Mouse (Mus musculus): ENCODE results near the gene Adgre1.
A peak's percentile ranks its signal among the peaks of the same experiment; 100 is the strongest.
"Not testable (repeated sequence)": the region's sequence is repeated elsewhere in the genome, so short reads cannot be mapped to it uniquely, and the experiment has no call there.

Adgre1 gene

GRCm38 (mm10) chr17:57358441-57358840 is at the start of gene Adgre1:
Gene Adgre1 (plus strand): TSS chr17:57358691.
- no peak for DNase-seq

GRCm38 (mm10) chr17:57311801-57312200 is 46.7 kb upstream of the Adgre1 start:
- DNase-seq, result no peak

- DNase-seq, result no peak
These were observed 30.9 kb upstream of the Adgre1 start for GRCm38 (mm10) chr17:57327615-57328014.

DNA sequence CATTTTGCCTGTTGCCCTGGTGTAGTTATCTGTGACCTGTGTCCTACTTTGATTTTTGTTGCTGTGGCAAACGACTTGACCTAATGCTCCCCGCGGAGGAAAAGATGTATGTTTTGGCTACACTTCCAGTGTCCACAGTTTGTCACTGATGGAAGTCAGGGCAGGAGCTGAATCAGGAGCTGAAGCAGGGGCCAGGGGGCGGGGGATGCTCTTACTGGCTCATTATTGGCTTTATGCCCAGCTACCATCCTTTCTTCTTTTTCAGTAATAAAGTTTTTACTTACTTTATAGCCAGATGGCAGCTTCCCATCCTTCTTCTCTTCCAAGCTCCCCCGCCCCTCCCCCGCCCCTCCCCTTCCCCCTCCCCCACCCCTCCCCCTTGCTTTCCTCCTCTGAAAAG is 29.5 kb upstream of the Adgre1 start:
- no peak for DNase-seq

DNA sequence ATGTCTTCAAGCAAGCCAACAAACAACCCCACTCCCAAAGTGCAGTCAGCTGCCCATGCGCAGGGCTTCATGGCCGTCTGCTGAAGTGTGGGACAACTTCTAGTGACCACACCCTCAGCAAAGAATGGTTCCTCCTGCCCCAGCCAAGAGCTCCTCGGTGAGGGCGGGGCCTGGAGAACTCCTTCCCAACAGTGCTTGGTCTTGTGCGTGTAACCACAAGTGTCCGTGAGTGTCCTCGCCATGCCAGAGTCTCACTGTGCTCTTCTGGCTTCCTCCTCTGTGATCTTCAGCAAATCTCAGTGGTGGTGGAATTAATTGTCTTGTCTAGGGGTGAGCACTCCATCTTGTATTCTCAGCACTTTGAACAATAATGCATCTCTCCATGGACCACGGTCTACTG is 27.5 kb upstream of the Adgre1 start:
- DNase-seq, result no peak

- no peak for DNase-seq
These were observed 26.2 kb upstream of the Adgre1 start for GRCm38 (mm10) chr17:57332241-57332640.

DNA sequence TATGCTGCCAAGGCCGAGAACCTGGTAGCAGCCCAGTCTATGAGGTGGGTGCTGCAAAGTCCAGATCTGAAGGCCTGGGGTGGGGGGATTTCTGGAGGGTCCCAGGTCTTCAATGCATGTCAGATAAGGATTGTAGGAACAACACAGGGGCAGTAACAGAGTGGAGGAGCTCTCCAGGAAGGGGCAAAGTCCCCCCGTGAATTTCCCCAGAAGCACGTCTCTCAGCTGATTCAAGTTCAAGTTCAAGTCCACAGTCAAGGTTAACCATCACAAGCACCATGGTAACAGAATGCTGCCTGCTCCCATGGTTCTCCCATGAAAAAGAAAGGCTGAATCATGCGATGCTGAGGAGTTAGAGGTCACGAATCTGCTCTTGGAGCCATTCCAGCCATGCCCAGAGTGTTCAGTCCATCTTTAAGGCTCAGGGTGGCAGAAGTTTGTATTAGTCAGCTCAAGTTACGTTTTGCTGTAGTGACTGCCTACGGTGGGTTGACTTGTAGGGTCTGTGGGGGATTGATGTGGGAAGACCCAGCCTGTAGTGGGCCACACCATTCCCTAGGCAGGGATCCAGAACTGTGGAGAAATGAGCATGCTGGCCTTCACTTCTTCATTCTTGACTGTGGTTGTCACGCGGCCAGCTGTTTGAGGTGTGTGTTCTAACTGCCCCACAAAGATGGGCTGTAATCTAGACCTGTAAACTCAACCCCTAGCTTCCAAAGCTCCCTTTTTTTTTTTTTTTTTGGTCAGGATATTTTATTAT is 24.3 kb upstream of the Adgre1 start:
- DNase-seq, result no peak

DNA sequence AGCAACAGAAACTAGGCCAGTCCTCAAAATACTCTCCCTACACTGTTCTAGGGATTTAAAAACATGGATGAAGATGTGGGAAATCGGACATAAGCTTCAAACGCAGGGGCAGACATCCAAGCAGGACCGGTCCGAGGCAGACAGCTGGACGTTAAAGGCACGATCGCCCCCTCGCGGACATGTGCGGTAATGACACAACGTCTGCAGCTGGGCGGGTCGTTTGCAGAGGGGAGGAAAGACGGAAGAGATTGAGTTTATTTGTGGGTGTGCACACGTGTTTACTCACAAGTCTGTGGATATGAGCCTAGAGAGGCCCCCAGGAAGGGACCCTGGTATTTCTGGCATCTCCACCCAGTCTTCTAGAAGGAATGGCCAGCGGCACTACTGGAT is 23.7 kb upstream of the Adgre1 start:
- DNase-seq, result peak; percentile 87

GRCm38 (mm10) chr17:57335194-57335593 is 23.3 kb upstream of the Adgre1 start:
- DNase-seq, result not testable (repeated sequence)

GRCm38 (mm10) chr17:57335673-57336303 is 22.7 kb upstream of the Adgre1 start:
- peak; percentile 92 for DNase-seq

- no peak for DNase-seq
These were observed 20.5 kb upstream of the Adgre1 start for GRCm38 (mm10) chr17:57337996-57338395.

- DNase-seq, result no peak
These were observed 19.2 kb upstream of the Adgre1 start for GRCm38 (mm10) chr17:57339298-57339697.

DNA sequence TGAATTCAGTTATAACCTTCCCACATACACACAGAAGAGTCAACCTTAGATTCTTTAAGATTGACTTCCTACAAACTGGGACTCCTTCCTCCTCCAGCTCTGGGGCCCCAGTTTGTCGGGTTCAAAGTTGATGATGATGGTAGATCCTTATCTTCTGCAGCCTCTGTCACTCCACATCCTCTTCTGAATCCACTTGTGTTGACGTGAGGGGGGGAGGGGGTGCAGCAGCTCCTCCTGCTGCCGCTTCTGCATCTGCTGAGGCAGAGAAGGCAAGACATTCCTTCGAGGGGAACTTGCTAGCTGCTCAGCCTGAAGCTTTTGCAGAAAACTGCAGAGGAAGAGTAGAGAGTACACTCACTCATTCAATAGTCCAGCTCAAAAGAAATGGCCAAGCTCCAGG is 16.9 kb upstream of the Adgre1 start:
- peak; percentile 43 for DNase-seq

- no peak for DNase-seq
These were observed 14.3 kb upstream of the Adgre1 start for GRCm38 (mm10) chr17:57344029-57344707.

GRCm38 (mm10) chr17:57347017-57347416 is 11.5 kb upstream of the Adgre1 start:
- DNase-seq, result no peak

- no peak for DNase-seq
These were observed 10.7 kb upstream of the Adgre1 start for GRCm38 (mm10) chr17:57347781-57348180.

GRCm38 (mm10) chr17:57349067-57349466 is 9.4 kb upstream of the Adgre1 start:
- no peak for DNase-seq

GRCm38 (mm10) chr17:57350212-57350611 is 8.3 kb upstream of the Adgre1 start:
- DNase-seq, result no peak

DNA sequence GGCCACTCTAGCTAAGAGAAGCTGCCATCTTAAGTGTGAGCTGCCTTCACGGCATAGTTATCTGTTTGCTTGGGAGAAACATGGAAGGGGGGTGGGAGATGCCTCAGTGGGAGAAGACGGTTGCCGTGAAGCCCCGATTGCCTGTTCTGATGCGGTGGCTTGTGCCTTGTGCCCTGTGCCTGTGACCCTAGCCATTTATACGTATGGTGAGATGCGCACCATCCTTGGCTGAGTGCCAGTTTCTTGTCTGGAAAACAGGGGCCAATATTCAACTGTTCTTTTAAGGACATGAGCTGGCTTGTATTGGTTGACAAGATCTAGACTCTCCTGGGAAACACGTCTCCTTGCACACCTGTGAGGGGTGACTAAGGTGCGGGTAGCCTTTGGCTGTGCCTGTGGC is 7.4 kb upstream of the Adgre1 start:
- DNase-seq, result no peak

DNA sequence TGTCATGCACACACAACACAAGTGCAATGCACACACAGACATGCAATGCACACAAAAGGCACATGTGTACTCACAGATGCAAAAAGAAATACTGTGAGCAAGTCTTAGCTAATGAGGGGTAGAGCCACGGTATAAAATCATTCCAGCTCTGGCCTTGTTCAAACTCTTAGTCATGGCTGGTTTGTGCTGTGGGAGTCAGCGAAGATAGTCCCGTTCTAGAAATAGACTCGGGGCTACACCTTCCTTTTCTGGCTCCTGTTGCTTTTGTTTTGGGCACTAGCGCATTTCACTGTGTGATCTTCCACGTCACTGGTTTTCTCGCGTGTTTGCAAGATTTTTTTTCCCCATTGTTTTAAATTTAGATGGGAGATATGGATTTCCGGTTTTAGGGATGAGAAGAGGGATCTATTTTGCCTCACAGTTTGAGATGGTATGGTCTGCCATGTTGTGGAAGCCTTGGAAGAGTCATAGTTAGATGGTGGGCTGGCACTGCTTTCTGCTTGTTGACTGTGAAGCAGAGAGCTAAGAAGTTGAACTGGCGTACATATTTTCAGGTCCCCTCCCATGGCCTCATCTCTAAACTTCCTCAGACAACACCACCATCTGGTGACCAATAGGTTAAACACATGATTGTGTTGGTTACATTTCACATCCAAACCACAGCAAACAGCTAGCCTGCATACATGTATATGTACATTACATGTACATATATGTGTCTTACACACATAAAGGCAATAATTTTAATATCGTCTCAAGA is 1.2 kb downstream of the Adgre1 start:
- DNase-seq, result no peak

All from thymus, postnatal 14 days (tissue).